In the genomic region with DNA sequence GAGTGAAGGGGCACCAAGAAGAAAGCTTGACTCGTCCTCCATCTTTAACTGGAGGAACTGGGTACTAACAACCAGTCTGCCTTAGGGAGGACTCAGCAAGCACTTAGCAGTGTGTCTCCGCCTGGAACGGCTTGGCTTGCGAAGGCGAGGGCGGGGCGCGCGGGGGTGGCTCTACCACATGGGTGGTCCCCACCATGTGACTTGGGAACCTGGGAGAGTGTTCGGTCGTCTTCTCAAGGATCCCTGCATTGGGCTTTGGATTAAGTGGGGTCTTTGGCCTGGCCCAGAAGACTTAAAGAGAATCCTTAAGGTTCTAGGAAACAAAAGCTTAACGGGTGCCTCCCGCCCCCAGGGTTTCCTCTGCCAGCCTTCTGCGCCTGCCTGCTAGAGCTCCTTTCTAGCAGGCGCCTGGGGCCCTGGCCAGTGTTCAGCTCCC, we compare ENCODE assay signal across 8 mouse cellular contexts. TPM values are rescaled to one million over a fixed set of nuclear protein-coding genes. Genes with fewer than 3 reads are reported as not detected.
DNase-seq lines count a peak whose midpoint lies in the region; ATAC-seq and TF ChIP-seq lines count a peak whose summit lies in the region.

No protein-coding gene starts in this region.

- H3K27ac ChIP-seq in kidney, embryonic 16.5 days (ENCODE audit: low read length): peak overlapping the region; percentile 48; the same call in 1 of the 2 replicates
- H3K27ac ChIP-seq in embryonic facial prominence, embryonic 12.5 days: peak overlapping the region; percentile 19; the same call in 1 of the 2 replicates
- no peak overlapping the region for H3K27ac ChIP-seq in intestine, postnatal 0 days (ENCODE audit: low read depth, low read length)
- H3K27ac ChIP-seq in liver, embryonic 13.5 days: peak overlapping the region; percentile 66
- no peak overlapping the region for H3K27ac ChIP-seq in neural tube, embryonic 12.5 days

- peak overlapping the region; percentile 64 for H3K4me2 ChIP-seq in kidney, embryonic 16.5 days (replicated peaks; ENCODE audit: low read depth, low read length)
- H3K4me2 ChIP-seq in embryonic facial prominence, embryonic 12.5 days (replicated peaks): peak overlapping the region; percentile 51
- H3K4me2 ChIP-seq in intestine, postnatal 0 days (replicated peaks; ENCODE audit: low read depth): peak overlapping the region; percentile 54
- H3K4me2 ChIP-seq in liver, embryonic 13.5 days: peak overlapping the region; percentile 43
- H3K4me2 ChIP-seq in neural tube, embryonic 12.5 days (replicated peaks): peak overlapping the region; percentile 59

- ATAC-seq in kidney, embryonic 16.5 days (ENCODE audit: low FRiP score, low TSS enrichment): peak; percentile 80
- peak; percentile 72; the same call in 1 of the 2 replicates for ATAC-seq in embryonic facial prominence, embryonic 12.5 days (ENCODE audit: insufficient number of reproducible peaks, insufficient read depth, low FRiP score, low TSS enrichment)
- no peak; the same call in 1 of the 2 replicates for ATAC-seq in intestine, postnatal 0 days
- peak; percentile 16; the same call in 1 of the 2 replicates for ATAC-seq in liver, embryonic 13.5 days (ENCODE audit: low read depth)
- peak; percentile 82 for ATAC-seq in neural tube, embryonic 12.5 days (ENCODE audit: low FRiP score, low read depth)

- peak overlapping the region; percentile 62 for H3K9ac ChIP-seq in kidney, embryonic 16.5 days (replicated peaks; ENCODE audit: low read length)
- H3K9ac ChIP-seq in embryonic facial prominence, embryonic 12.5 days: peak overlapping the region; percentile 33; the same call in 1 of the 2 replicates
- H3K9ac ChIP-seq in intestine, postnatal 0 days (ENCODE audit: low read depth, low read length): peak overlapping the region; percentile 34; the same call in 1 of the 2 replicates
- H3K9ac ChIP-seq in liver, embryonic 13.5 days: no peak overlapping the region
- peak overlapping the region; percentile 33; the same call in 1 of the 2 replicates for H3K9ac ChIP-seq in neural tube, embryonic 12.5 days

- H3K9me3 ChIP-seq in kidney, embryonic 16.5 days (ENCODE audit: low read length): no peaks in the 10 kb centered on the region
- H3K9me3 ChIP-seq in embryonic facial prominence, embryonic 12.5 days: no peaks in the 10 kb centered on the region
- H3K9me3 ChIP-seq in intestine, postnatal 0 days (ENCODE audit: control insufficient read depth): no peaks in the 10 kb centered on the region
- no peaks in the 10 kb centered on the region for H3K9me3 ChIP-seq in liver, embryonic 13.5 days (replicated peaks)
- H3K9me3 ChIP-seq in neural tube, embryonic 12.5 days: no peaks in the 10 kb centered on the region

- H3K4me1 ChIP-seq in kidney, embryonic 16.5 days (ENCODE audit: insufficient read depth, low read length): peaks cover 20% of the 10 kb centered on the region
- H3K4me1 ChIP-seq in embryonic facial prominence, embryonic 12.5 days: peaks cover 17% of the 10 kb centered on the region
- H3K4me1 ChIP-seq in intestine, postnatal 0 days (replicated peaks; ENCODE audit: control insufficient read depth, insufficient read depth, low read length): 0 out of 2 replicates have a peak, but pooled peaks cover 4% of the 10 kb centered on the region
- H3K4me1 ChIP-seq in liver, embryonic 13.5 days (replicated peaks): peaks cover 27% of the 10 kb centered on the region
- H3K4me1 ChIP-seq in neural tube, embryonic 12.5 days: peaks cover 14% of the 10 kb centered on the region

- DNase-seq in kidney, postnatal 36 days: no peak
- peak; percentile 40 to 74 for DNase-seq in heart, adult 18-20 months
- DNase-seq in liver, embryonic 13.5 days: no peak
- DNase-seq in thymus, postnatal 0 days (ENCODE audit: low spot score): peak; percentile 31

- peak overlapping the region; percentile 45 for H3K4me3 ChIP-seq in kidney, embryonic 16.5 days (ENCODE audit: low read length)
- H3K4me3 ChIP-seq in embryonic facial prominence, embryonic 12.5 days: peak overlapping the region; percentile 30
- H3K4me3 ChIP-seq in intestine, postnatal 0 days (ENCODE audit: low read depth, low read length): peak overlapping the region; percentile 29
- peak overlapping the region; percentile 21 for H3K4me3 ChIP-seq in liver, embryonic 13.5 days (replicated peaks)
- H3K4me3 ChIP-seq in neural tube, embryonic 12.5 days: peak overlapping the region; percentile 29

- H3K36me3 ChIP-seq in kidney, embryonic 16.5 days (ENCODE audit: insufficient read depth, low read length): no peaks in the 10 kb centered on the region
- no peaks in the 10 kb centered on the region for H3K36me3 ChIP-seq in embryonic facial prominence, embryonic 12.5 days
- no peaks in the 10 kb centered on the region for H3K36me3 ChIP-seq in intestine, postnatal 0 days (ENCODE audit: control insufficient read depth, insufficient read depth)
- H3K36me3 ChIP-seq in liver, embryonic 13.5 days: peaks cover 71% of the 10 kb centered on the region
- no peaks in the 10 kb centered on the region for H3K36me3 ChIP-seq in neural tube, embryonic 12.5 days

- H3K27me3 ChIP-seq in kidney, embryonic 16.5 days (ENCODE audit: insufficient read depth, low read length): no peaks in the 10 kb centered on the region
- no peaks in the 10 kb centered on the region for H3K27me3 ChIP-seq in embryonic facial prominence, embryonic 12.5 days
- H3K27me3 ChIP-seq in intestine, postnatal 0 days (replicated peaks; ENCODE audit: control insufficient read depth, insufficient read depth, low read length): no peaks in the 10 kb centered on the region
- 0 out of 2 replicates have a peak, but pooled peaks cover 4% of the 10 kb centered on the region for H3K27me3 ChIP-seq in liver, embryonic 13.5 days
- peaks cover 10% of the 10 kb centered on the region; the same call in 1 of the 2 replicates for H3K27me3 ChIP-seq in neural tube, embryonic 12.5 days (replicated peaks)

- 3% methylated on average over 15 of the region's 15 CpGs for WGBS in kidney, embryonic 16.5 days
- 2% methylated on average over 15 of the region's 15 CpGs for WGBS in embryonic facial prominence, embryonic 12.5 days
- WGBS in intestine, postnatal 0 days: 20% methylated on average over 15 of the region's 15 CpGs
- WGBS in liver, embryonic 13.5 days (ENCODE audit: insufficient replicate concordance): 25% methylated on average over 15 of the region's 15 CpGs
- 1% methylated on average over 15 of the region's 15 CpGs for WGBS in neural tube, embryonic 12.5 days

- no peak for TF ChIP-seq CTCF in intestine, postnatal 0 days (IDR thresholded peaks at IDR 0.05; ENCODE audit: low read depth)

RNA-seq across cellular contexts. Expression of a gene that starts 16.4 kb away (rescaled TPM):
- polyA plus RNA-seq in kidney, embryonic 16.5 days (2015; fragmentation: Nextera tagmentation; extraction: Ambion mirVana): 42.9 and 50.2 TPM in 2 replicates
- polyA plus RNA-seq in embryonic facial prominence, embryonic 12.5 days (2016; fragmentation: Nextera tagmentation; extraction: Ambion mirVana): 69.1 and 70.5 TPM in 2 replicates
- 1 to 10 TPM; 6.5 to 6.9 TPM for total RNA-seq in heart, adult 18-20 months (2021)
- polyA plus RNA-seq in intestine, postnatal 0 days (2015; fragmentation: Nextera tagmentation; extraction: Ambion mirVana): 7.1 and 7.4 TPM in 2 replicates
- polyA plus RNA-seq in liver, embryonic 13.5 days (2015; fragmentation: Nextera tagmentation; extraction: Ambion mirVana): 3.4 and 4.3 TPM in 2 replicates
- polyA plus RNA-seq in neural tube, embryonic 12.5 days (2016; fragmentation: Nextera tagmentation; extraction: Ambion mirVana): 36.5 and 41.9 TPM in 2 replicates
- polyA plus RNA-seq in thymus, postnatal 0 days (2015; fragmentation: Nextera tagmentation; extraction: Ambion mirVana): 13.2 and 18.1 TPM in 2 replicates

RNA-seq across cellular contexts. Expression of a gene that starts 24.9 kb away (rescaled TPM):
- 11.7 and 18.5 TPM in 2 replicates for polyA plus RNA-seq in kidney, embryonic 16.5 days (2015; fragmentation: Nextera tagmentation; extraction: Ambion mirVana)
- 4.7 and 5.6 TPM in 2 replicates for polyA plus RNA-seq in embryonic facial prominence, embryonic 12.5 days (2016; fragmentation: Nextera tagmentation; extraction: Ambion mirVana)
- 1 to 10 TPM; 2.3 to 3.4 TPM for total RNA-seq in heart, adult 18-20 months (2021)
- 0.84 and 1.0 TPM in 2 replicates for polyA plus RNA-seq in intestine, postnatal 0 days (2015; fragmentation: Nextera tagmentation; extraction: Ambion mirVana)
- polyA plus RNA-seq in liver, embryonic 13.5 days (2015; fragmentation: Nextera tagmentation; extraction: Ambion mirVana): 150 and 164 TPM in 2 replicates
- polyA plus RNA-seq in neural tube, embryonic 12.5 days (2016; fragmentation: Nextera tagmentation; extraction: Ambion mirVana): 6.1 and 6.9 TPM in 2 replicates
- 1.7 and 2.8 TPM in 2 replicates for polyA plus RNA-seq in thymus, postnatal 0 days (2015; fragmentation: Nextera tagmentation; extraction: Ambion mirVana)

RNA-seq across cellular contexts. Expression of a gene that starts 48.9 kb away (rescaled TPM):
- polyA plus RNA-seq in kidney, embryonic 16.5 days (2015; fragmentation: Nextera tagmentation; extraction: Ambion mirVana): 18.3 and 20.8 TPM in 2 replicates
- polyA plus RNA-seq in embryonic facial prominence, embryonic 12.5 days (2016; fragmentation: Nextera tagmentation; extraction: Ambion mirVana): 20.5 and 21.4 TPM in 2 replicates
- 10 to 100 TPM; 21.8 to 24.2 TPM for total RNA-seq in heart, adult 18-20 months (2021)
- polyA plus RNA-seq in intestine, postnatal 0 days (2015; fragmentation: Nextera tagmentation; extraction: Ambion mirVana): 74.7 and 83.6 TPM in 2 replicates
- polyA plus RNA-seq in liver, embryonic 13.5 days (2015; fragmentation: Nextera tagmentation; extraction: Ambion mirVana): 4.1 and 4.3 TPM in 2 replicates
- 18.0 and 18.8 TPM in 2 replicates for polyA plus RNA-seq in neural tube, embryonic 12.5 days (2016; fragmentation: Nextera tagmentation; extraction: Ambion mirVana)
- polyA plus RNA-seq in thymus, postnatal 0 days (2015; fragmentation: Nextera tagmentation; extraction: Ambion mirVana): 13.8 and 17.2 TPM in 2 replicates

Comparison
In these comparisons a context has a peak if more than half of its experiments do, and no peak if none do; other contexts are left out.
1. H3K27ac ChIP-seq: peak in kidney, embryonic 16.5 days (single experiment), embryonic facial prominence, embryonic 12.5 days (single experiment) and liver, embryonic 13.5 days (single experiment); none in intestine, postnatal 0 days (single experiment) and neural tube, embryonic 12.5 days (single experiment).
2. DNase-seq: peak in heart, adult 18-20 months (2 of 2) and thymus, postnatal 0 days (single experiment); none in kidney, postnatal 36 days (0 of 2) and liver, embryonic 13.5 days (single experiment).
3. Peak in every context shown above with its lines, with median percentiles within 50 percentile points of each other: H3K4me2 ChIP-seq and H3K4me3 ChIP-seq.